Mouse (Mus musculus) heart, adult 2 months (tissue): Measurements from ENCODE around the gene Secisbp2l.

Source experiments
- CTCF ChIP-seq: fragments of 200-600 bp; IDR thresholded peaks from 2 replicates; pipeline ENCODE4 v1.8.1; 2022; ENCODE audit warnings: antibody characterized with exemption, mild to moderate bottlenecking, moderate library complexity
- POLR2A ChIP-seq: fragments of 200-500 bp; IDR thresholded peaks from 2 replicates; pipeline ENCODE4 v1.6.1; 2011; ENCODE audit warnings: mild to moderate bottlenecking, low read depth, low read length, control low read depth; ENCODE audit not compliant: insufficient read depth

DNA sequence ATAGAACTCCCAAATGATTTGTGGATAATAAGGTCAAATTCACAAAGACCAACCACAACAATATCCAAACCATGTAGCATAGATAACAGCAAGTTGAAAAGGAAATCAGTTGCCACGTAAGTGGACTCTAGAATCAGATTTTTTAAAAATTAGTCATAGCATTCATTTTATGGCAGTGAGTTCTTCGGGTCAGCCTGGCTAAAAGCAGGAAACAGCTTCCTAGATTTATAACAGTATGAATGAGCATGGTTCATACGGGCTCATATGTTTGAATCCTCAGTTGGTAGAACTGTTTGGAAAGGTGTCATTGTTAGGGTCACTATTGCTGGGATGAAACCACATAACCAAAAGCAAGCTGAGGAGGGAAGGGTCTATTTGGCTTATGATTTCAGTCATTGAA lies 6.1 kb upstream of the Secisbp2l start:
- TF ChIP-seq CTCF (no peak), POLR2A (no peak)
